Mouse (Mus musculus): Measurements from ENCODE around the gene Fut7. TPM values are rescaled to one million over a fixed set of nuclear protein-coding genes. Genes with fewer than 3 reads are reported as not detected.

Gene Fut7
- total RNA-seq, 2 experiments from 2014 or later, result not detected

DNA sequence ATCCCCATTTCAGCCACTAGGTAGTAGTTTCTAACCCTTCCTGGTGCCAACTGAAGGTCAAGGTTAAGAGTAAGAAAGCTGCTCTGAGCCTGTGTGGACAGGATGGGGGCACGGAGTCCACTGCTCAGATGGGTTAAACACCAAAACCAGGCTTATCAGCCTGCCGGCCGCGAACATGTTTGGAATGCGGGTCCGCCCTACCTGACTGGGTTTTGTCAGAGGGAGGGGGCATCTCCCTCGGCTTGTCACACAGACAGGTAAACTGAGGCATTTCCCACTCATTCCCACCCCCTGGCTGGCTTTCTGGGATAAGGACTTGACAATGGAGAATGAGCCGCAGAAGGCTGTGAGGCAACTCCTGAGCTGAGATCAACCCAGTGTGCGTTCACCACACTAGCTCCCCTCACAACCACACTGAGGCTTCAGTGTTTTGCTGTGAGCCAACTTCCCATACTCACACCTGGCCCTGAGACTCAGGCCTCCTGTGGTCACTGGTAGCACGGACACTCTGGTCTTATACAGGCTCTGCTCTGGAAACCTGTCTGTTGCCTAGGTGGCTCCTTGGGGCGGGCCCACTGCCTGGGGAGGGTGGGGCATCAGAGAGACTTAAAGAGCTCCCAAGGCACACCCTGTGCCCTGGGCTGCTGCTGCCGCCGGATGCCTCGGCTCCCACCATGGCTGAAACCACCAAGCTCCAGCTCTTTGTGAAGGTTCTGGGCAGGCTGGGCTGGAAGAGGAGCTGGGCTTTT, 33.3 kb downstream of the Fut7 start, which contains the start of gene Clic3:
Clic3 (plus strand) TSS at position 634 of the 749 bp plus-strand sequence.
- DNase-seq, result no peak
- intact Hi-C loops (cut with DNase I), result no loop called here

DNA sequence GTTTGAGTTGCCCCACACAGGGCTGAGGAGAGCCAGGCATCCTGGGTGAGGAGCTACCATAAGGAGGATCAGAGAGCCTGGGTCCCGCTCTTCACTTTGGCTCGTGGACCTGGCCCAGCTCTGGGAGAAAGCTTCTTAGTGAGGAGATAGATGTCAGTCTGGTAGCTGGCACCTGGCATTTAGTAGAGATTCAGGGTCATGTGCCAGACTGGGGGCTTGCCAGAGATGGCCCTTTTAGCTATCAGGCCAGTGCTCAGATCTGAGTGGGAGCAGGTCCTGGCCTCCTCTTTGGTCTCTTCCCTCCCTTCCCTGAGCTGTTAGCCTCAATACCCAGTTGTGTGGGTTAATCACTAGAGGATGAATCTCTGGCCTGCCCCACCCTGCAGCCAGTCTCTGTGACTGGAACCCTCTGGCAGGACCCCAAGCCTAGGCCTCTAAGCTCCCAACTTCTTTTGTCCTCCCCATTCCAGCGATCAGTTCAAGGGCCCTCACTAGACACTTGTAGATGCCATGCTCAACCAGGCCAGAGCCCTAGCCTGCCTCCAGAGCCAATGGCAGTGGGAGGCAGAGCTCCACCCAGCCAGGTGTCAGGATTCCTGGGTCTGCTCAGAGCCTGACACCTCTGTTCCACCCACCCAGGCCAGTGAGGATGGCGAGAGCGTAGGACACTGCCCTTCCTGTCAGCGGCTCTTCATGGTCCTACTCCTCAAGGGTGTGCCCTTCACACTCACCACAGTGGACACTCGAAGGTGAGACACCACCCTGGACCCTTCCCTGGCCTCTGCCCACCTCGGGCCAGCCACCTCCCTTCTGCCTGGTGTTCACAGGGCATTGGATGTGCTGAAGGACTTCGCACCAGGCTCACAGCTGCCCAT, 34.2 kb downstream of the Fut7 start:
- no peak for DNase-seq
- intact Hi-C loops (cut with DNase I), result no loop called here

- intact Hi-C loops (cut with DNase I), result no loop called here
- DNase-seq, result peak; percentile 44 to 61
Observed at GRCm38 (mm10) chr2:25458911-25459310, 35.8 kb downstream of the Fut7 start.

DNA sequence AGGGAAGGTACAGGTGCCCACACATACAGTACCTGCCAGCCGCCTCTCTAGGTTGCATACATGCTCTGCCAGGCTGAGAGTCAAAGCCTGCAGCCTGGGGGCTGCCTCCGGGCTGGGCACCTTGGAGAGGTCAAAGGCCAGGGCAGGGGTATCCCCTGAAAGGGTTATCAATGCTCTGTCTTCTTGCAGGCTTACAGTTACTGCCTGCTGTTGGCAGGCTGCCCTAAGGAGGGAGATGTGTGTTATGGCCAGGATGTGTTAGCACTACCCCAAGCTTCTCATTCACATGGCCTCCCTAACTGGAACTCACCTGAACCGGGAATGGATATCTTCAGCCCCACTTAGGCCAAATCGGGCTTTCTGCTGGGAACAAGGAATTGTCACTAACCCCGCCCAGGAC, 37.1 kb downstream of the Fut7 start:
- intact Hi-C loops (cut with DNase I), result no loop called here
- DNase-seq, result no peak

DNA sequence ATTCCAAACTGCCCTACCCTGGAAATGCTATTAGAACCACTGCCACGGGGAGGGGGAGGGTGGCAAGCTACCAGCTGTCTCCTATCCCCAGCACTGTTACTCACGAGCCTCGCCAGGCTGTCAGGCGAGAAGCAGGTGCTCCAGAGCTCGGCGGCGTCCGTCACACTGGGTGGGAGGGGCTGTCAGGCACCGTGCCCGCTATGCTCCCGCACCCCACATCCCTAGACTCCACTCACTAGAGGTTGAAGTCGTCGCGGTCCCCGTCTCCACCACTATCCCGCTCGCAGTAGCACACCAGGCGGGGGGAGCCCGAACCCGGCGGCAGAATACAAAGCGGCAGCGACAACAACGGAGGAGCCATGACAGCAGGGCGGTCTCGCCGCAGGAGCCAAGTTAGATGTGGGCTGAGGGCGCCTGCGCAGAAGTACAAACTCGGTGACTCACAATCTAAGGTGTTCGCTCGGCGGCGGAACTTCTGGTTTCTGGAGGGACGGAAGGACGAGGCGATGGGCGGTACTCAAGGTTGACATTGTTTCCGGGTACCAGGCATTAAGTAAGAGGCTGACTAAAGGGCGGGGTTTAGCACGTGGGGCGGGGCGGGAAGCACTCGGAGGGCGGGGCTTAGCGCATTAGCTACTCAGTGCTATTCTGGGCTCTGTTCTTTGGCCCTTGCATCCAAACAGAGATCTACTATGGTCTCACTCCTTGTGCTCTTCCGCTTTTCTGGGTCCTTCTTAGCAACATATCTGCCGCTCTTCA, 37.7 kb downstream of the Fut7 start, which contains the start of gene Paxx:
Paxx (minus strand) TSS at position 544 of the 759 bp plus-strand sequence.
- peak; percentile 86 to 88 for DNase-seq
- intact Hi-C loops (cut with DNase I), result no loop called here

GRCm38 (mm10) chr2:25461407-25461806, 38.3 kb downstream of the Fut7 start:
- DNase-seq, result no peak
- intact Hi-C loops (cut with DNase I), result no loop called here

GRCm38 (mm10) chr2:25463630-25464029, 40.6 kb downstream of the Fut7 start:
- DNase-seq, result no peak
- intact Hi-C loops (cut with DNase I), result no loop called here

GRCm38 (mm10) chr2:25465256-25465655, 42.2 kb downstream of the Fut7 start:
- intact Hi-C loops (cut with DNase I), result no loop called here
- DNase-seq, result no peak

- intact Hi-C loops (cut with DNase I), result no loop called here
- DNase-seq, result no peak
Observed at GRCm38 (mm10) chr2:25465816-25466635, 43.0 kb downstream of the Fut7 start.

GRCm38 (mm10) chr2:25467606-25468303, 44.7 kb downstream of the Fut7 start:
- DNase-seq, result no peak
- intact Hi-C loops (cut with DNase I), result no loop called here

- DNase-seq, result no peak
- intact Hi-C loops (cut with DNase I), result no loop called here
Observed at GRCm38 (mm10) chr2:25468962-25469915, 46.2 kb downstream of the Fut7 start.

DNA sequence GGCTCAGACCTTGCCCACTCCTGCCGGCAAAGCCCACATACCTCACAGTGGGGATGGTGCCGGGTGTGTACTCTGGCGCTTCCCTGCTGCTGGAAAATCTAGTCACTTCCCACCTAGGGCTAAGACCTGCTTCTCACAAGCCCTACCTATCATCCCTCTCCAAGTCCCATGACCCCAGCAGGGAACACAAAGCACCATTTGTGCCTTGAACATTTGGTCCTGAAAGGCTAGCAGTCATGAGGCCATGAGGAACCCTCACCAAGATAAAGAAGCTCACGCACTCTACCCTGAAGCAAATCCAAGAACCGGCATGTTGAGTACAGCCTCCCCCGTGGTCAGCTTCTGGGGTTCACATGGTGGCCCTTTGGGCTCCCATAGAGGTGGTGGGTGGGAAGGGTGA, 46.9 kb downstream of the Fut7 start, which contains the start of gene Ptgds:
Ptgds (minus strand) TSS at position 78 of the 400 bp plus-strand sequence.
- no peak for DNase-seq
- intact Hi-C loops (cut with DNase I), result no loop called here

DNA sequence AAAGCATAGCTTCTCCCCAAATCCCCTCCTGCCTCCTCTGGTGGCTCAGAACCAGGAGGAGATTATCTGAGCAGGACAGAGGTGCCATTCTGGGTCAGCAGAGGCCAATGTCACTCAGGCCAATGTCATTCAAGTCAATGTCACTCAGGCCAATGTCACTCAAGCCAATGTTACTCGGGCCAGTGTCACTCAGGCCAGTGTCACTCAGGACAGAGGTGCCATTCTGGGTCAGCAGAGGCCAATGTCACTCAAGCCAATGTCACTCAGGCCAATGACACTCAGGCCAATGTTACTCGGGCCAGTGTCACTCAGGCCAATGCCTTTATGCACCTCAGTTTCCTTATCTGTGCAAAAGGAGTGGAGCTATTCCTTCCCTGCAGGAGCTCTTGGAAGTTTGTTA, 49.5 kb downstream of the Fut7 start:
- intact Hi-C loops (cut with DNase I), result no loop called here
- no peak for DNase-seq

Small RNA genes within 50 kb of the gene (microRNA-seq; reads per million reads assigned to microRNA genes)
- gene Mir3087, result 0.36 to 0.74 reads per million in 2 experiments

Other genes starting within 250 kb of the Fut7 start
- gene Nrarp, start 242.5 kb upstream of the Fut7 start, total RNA-seq (2021), result 1 to 10 TPM; 5.9 to 6.7 TPM
- 1 to 10 TPM in 1 of 2 experiments, under 1 TPM in 1; 0.54 to 1.2 TPM for gene Tor4a, start 226.4 kb upstream of the Fut7 start, total RNA-seq (2021)
- gene Nelfb, start 211.8 kb upstream of the Fut7 start, total RNA-seq (2021), result 10 to 100 TPM; 18.2 to 19.5 TPM
- gene Stpg3, start 208.6 kb upstream of the Fut7 start, total RNA-seq (2021), result not detected
- not detected for gene Fam166a, start 204.5 kb upstream of the Fut7 start, total RNA-seq (2021)
- 100 to 1,000 TPM; 189 to 229 TPM for gene Tubb4b, start 198.6 kb upstream of the Fut7 start, total RNA-seq (2021)
- not detected for gene Slc34a3, start 188.9 kb upstream of the Fut7 start, total RNA-seq (2021)
- not detected for gene Rnf224, start 186.5 kb upstream of the Fut7 start, total RNA-seq (2021)
- gene Rnf208, start 181.0 kb upstream of the Fut7 start, total RNA-seq (2021), result under 1 TPM; 0.84 to 0.91 TPM
- gene Cysrt1, start 180.8 kb upstream of the Fut7 start, total RNA-seq (2021), result not detected
- gene AL732309.1, start 176.4 kb upstream of the Fut7 start, total RNA-seq (2021), result 1 to 10 TPM in 1 of 2 experiments, under 1 TPM in 1; 0.39 to 1.1 TPM
- 10 to 100 TPM; 10.4 to 12.0 TPM for gene Tmem203, start 167.8 kb upstream of the Fut7 start, total RNA-seq (2021)
- gene Tprn, start 160.6 kb upstream of the Fut7 start, total RNA-seq (2021), result 1 to 10 TPM; 3.8 to 4.5 TPM
- gene Ssna1, start 150.8 kb upstream of the Fut7 start, total RNA-seq (2021), result 10 to 100 TPM; 25.8 to 25.9 TPM
- 10 to 100 TPM; 27.0 to 27.8 TPM for gene Anapc2, start 150.8 kb upstream of the Fut7 start, total RNA-seq (2021)
- not detected for gene Tmem210, start 135.1 kb upstream of the Fut7 start, total RNA-seq (2021)
- gene Lrrc26, start 133.4 kb upstream of the Fut7 start, total RNA-seq (2021), result not detected
- gene Grin1, start 104.1 kb upstream of the Fut7 start, total RNA-seq (2021), result not detected
- 10 to 100 TPM; 11.9 to 15.0 TPM for gene Man1b1, start 90.9 kb upstream of the Fut7 start, total RNA-seq (2021)
- gene Dpp7, start 66.9 kb upstream of the Fut7 start, total RNA-seq (2021), result 10 to 100 TPM in 1 of 2 experiments, 1 to 10 TPM in 1; 8.7 to 11.9 TPM
- gene Uap1l1, start 57.6 kb upstream of the Fut7 start, total RNA-seq (2021), result 1 to 10 TPM; 2.2 to 3.4 TPM
- under 1 TPM; 0.10 to 0.26 TPM for gene Sapcd2, start 50.9 kb upstream of the Fut7 start, total RNA-seq (2021)
- gene Entpd2, start 27.4 kb upstream of the Fut7 start, total RNA-seq (2021), result 1 to 10 TPM; 7.2 to 9.5 TPM
- gene Npdc1, start 23.9 kb upstream of the Fut7 start, total RNA-seq (2021), result 10 to 100 TPM; 14.2 to 17.6 TPM
- 10 to 100 TPM; 12.3 to 16.5 TPM for gene Abca2, start 5.4 kb downstream of the Fut7 start, total RNA-seq (2021)
- gene Clic3, start 33.6 kb downstream of the Fut7 start, total RNA-seq (2021), result under 1 TPM; 0.35 to 0.46 TPM
- gene Paxx, start 37.8 kb downstream of the Fut7 start, total RNA-seq (2021), result 10 to 100 TPM; 13.4 to 13.6 TPM
- under 1 TPM in 1 of 2 experiments, not detected in 1; 0.39 TPM for gene Ptgds, start 46.8 kb downstream of the Fut7 start, total RNA-seq (2021)
- gene Lcn12, start 70.6 kb downstream of the Fut7 start, total RNA-seq (2021), result not detected
- gene Fbxw5, start 77.5 kb downstream of the Fut7 start, total RNA-seq (2021), result 10 to 100 TPM; 75.3 to 83.6 TPM
- 1 to 10 TPM; 1.4 to 1.5 TPM for gene C8g, start 78.5 kb downstream of the Fut7 start, total RNA-seq (2021)
- 10 to 100 TPM in 1 of 2 experiments, 1 to 10 TPM in 1; 9.8 to 11.5 TPM for gene Traf2, start 123.7 kb downstream of the Fut7 start, total RNA-seq (2021)
- 100 to 1,000 TPM; 139 to 157 TPM for gene Edf1, start 134.6 kb downstream of the Fut7 start, total RNA-seq (2021)
- gene Mamdc4, start 151.6 kb downstream of the Fut7 start, total RNA-seq (2021), result 1 to 10 TPM in 1 of 2 experiments, under 1 TPM in 1; 0.74 to 4.7 TPM
- 10 to 100 TPM; 50.2 to 53.9 TPM for gene Phpt1, start 152.0 kb downstream of the Fut7 start, total RNA-seq (2021)
- not detected for gene Ajm1, start 158.5 kb downstream of the Fut7 start, total RNA-seq (2021)
- gene Rabl6, start 185.3 kb downstream of the Fut7 start, total RNA-seq (2021), result 10 to 100 TPM; 74.4 to 75.9 TPM
- not detected for gene Ccdc183, start 194.4 kb downstream of the Fut7 start, total RNA-seq (2021)
- 10 to 100 TPM; 11.1 to 18.7 TPM for gene Tmem141, start 198.7 kb downstream of the Fut7 start, total RNA-seq (2021)
- gene Fcna, start 204.8 kb downstream of the Fut7 start, total RNA-seq (2021), result 1 to 10 TPM; 2.3 to 3.3 TPM
- 10 to 100 TPM; 12.7 to 13.6 TPM for gene Lcn8, start 229.9 kb downstream of the Fut7 start, total RNA-seq (2021)
- not detected for gene Lcn5, start 234.7 kb downstream of the Fut7 start, total RNA-seq (2021)

Data from gastrocnemius, postnatal 36 days (tissue).